7 mouse cellular contexts compared by ENCODE assay signal in the genomic region with DNA sequence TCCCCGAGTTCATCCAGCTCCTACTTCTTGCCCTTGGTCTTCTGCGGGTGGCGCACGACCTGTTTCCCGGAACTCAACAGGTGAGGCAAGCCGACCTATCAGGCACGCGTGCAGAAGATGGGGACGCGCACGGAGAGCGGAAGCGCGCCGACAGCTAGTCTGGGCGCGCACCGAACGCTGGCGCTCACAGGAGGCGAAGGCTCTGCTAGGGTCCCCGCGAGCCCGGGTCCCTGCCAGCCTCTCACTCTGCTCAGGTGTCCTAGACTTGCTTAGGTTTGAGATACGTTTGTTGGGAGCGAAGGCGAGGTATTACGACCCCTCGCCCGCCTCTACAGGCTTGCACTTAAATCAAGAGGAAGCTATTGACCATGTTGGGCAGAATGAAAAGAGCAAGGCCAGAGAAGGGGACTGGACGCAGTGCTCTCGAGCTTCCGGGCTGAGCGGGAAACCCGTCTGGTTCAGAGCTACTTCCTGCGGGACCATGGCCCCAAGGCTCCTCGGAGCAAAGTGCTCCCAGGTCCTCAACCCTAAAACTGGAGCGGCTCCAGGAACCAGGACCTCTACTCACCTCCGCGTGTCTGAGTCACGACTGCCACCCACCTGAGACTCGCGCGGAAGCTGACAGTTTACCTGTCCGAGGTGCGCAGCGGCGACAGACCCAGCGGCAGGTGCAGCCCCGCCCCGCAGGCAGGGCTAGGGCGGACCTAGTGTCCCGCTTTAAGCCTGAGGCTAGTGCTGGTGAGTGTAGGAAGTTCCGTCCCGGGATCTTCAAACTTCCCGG. TPM values are rescaled to one million over a fixed set of nuclear protein-coding genes. Genes with fewer than 3 reads are reported as not detected.
DNase-seq lines count a peak whose midpoint lies in the region; ATAC-seq and TF ChIP-seq lines count a peak whose summit lies in the region.

A gene (minus strand): TSS at position 662 of the 781 bp plus-strand sequence.

- H3K79me3 ChIP-seq in C2C12 (ENCODE audit: low read depth), result no peaks in the 10 kb centered on the region

- H3K4me2 ChIP-seq in embryonic facial prominence, embryonic 15.5 days (replicated peaks), result peak within 1 kb of the TSS; percentile 71
- peak within 1 kb of the TSS; percentile 88 for H3K4me2 ChIP-seq in liver, embryonic 11.5 days
- peak within 1 kb of the TSS; percentile 76 for H3K4me2 ChIP-seq in midbrain, postnatal 0 days (ENCODE audit: low read depth, low read length, poor library complexity, severe bottlenecking)

- no peaks in the 10 kb centered on the region for H3K79me2 ChIP-seq in C2C12 (ENCODE audit: control insufficient read depth, insufficient read depth)

- TF ChIP-seq CTCF in C2C12 (IDR thresholded peaks at IDR 0.05; ENCODE audit: control insufficient read depth, insufficient read depth, insufficient read length), result no peak
- TF ChIP-seq CTCF in midbrain, postnatal 0 days (IDR thresholded peaks at IDR 0.05), result no peak

- H3K9ac ChIP-seq in embryonic facial prominence, embryonic 15.5 days, result 0 out of 2 replicates have a peak within 1 kb of the TSS, but pooled peaks have one; percentile 4
- H3K9ac ChIP-seq in liver, embryonic 11.5 days (ENCODE audit: low read depth, low read length), result peak within 1 kb of the TSS; percentile 66
- H3K9ac ChIP-seq in midbrain, postnatal 0 days (replicated peaks; ENCODE audit: low read length, poor library complexity, severe bottlenecking), result peak within 1 kb of the TSS; percentile 46

- H3K4me3 ChIP-seq in C2C12 (ENCODE audit: insufficient read depth, poor library complexity, severe bottlenecking), result no peak within 1 kb of the TSS
- H3K4me3 ChIP-seq in embryonic facial prominence, embryonic 15.5 days (replicated peaks), result peak within 1 kb of the TSS; percentile 42
- H3K4me3 ChIP-seq in liver, embryonic 11.5 days (ENCODE audit: low read depth, low read length), result peak within 1 kb of the TSS; percentile 50
- peak within 1 kb of the TSS; percentile 45 for H3K4me3 ChIP-seq in midbrain, postnatal 0 days (ENCODE audit: low read depth, low read length)

- H3K36me3 ChIP-seq in C2C12 (ENCODE audit: control insufficient read depth, insufficient read depth), result no peaks in the 10 kb centered on the region
- H3K36me3 ChIP-seq in embryonic facial prominence, embryonic 15.5 days, result no peaks in the 10 kb centered on the region
- H3K36me3 ChIP-seq in liver, embryonic 11.5 days (ENCODE audit: control insufficient read depth, insufficient read depth, low read length), result no peaks in the 10 kb centered on the region
- H3K36me3 ChIP-seq in midbrain, postnatal 0 days (ENCODE audit: insufficient read depth, low read length), result no peaks in the 10 kb centered on the region

- peak; percentile 81 for DNase-seq in CD4-positive, CD25-positive, alpha-beta regulatory T cell, adult 2 months (ENCODE audit: low read depth, low spot score)
- DNase-seq in induced T-regulatory cell, adult 2 months (ENCODE audit: low read depth), result peak; percentile 82
- DNase-seq in liver, embryonic 11.5 days (ENCODE audit: low spot score), result peak; percentile 69
- peak; percentile 64 for DNase-seq in midbrain, postnatal 0 days (ENCODE audit: low spot score)
- DNase-seq in thymus, postnatal 0 days (ENCODE audit: low spot score), result peak; percentile 74

- no peak within 1 kb of the TSS for H3ac ChIP-seq in C2C12 (ENCODE audit: control insufficient read depth, insufficient read length, low read depth)

- WGBS in embryonic facial prominence, embryonic 15.5 days, result 1% methylated on average over 56 of the region's 56 CpGs
- WGBS in liver, embryonic 11.5 days, result 2% methylated on average over 56 of the region's 56 CpGs
- WGBS in midbrain, postnatal 0 days, result 1% methylated on average over 56 of the region's 56 CpGs

- no peaks in the 10 kb centered on the region for H3K9me3 ChIP-seq in embryonic facial prominence, embryonic 15.5 days (replicated peaks)
- no peaks in the 10 kb centered on the region for H3K9me3 ChIP-seq in liver, embryonic 11.5 days (ENCODE audit: control insufficient read depth, low read length)
- no peaks in the 10 kb centered on the region for H3K9me3 ChIP-seq in midbrain, postnatal 0 days (ENCODE audit: low read length)

- H3K4me1 ChIP-seq in embryonic facial prominence, embryonic 15.5 days, result peaks cover 18% of the 10 kb centered on the region
- peaks cover 34% of the 10 kb centered on the region for H3K4me1 ChIP-seq in liver, embryonic 11.5 days (replicated peaks; ENCODE audit: control insufficient read depth, insufficient read depth, low read length)
- H3K4me1 ChIP-seq in midbrain, postnatal 0 days (ENCODE audit: insufficient read depth, low read length), result no peaks in the 10 kb centered on the region

- peaks cover 19% of the 10 kb centered on the region for H3K27me3 ChIP-seq in C2C12 (ENCODE audit: control insufficient read depth, insufficient read depth, insufficient read length)
- peaks cover 34% of the 10 kb centered on the region for H3K27me3 ChIP-seq in embryonic facial prominence, embryonic 15.5 days
- peaks cover 10% of the 10 kb centered on the region; the same call in 1 of the 2 replicates for H3K27me3 ChIP-seq in liver, embryonic 11.5 days (replicated peaks; ENCODE audit: control insufficient read depth, insufficient read depth, low read length)
- peaks cover 28% of the 10 kb centered on the region for H3K27me3 ChIP-seq in midbrain, postnatal 0 days (ENCODE audit: insufficient read depth, low read length)

- no peak within 1 kb of the TSS for H3K27ac ChIP-seq in embryonic facial prominence, embryonic 15.5 days (replicated peaks)
- H3K27ac ChIP-seq in liver, embryonic 11.5 days (ENCODE audit: low read depth, low read length), result no peak within 1 kb of the TSS
- no peak within 1 kb of the TSS for H3K27ac ChIP-seq in midbrain, postnatal 0 days (ENCODE audit: low read depth, low read length)

- no peak for ATAC-seq in embryonic facial prominence, embryonic 15.5 days (ENCODE audit: insufficient number of reproducible peaks, low FRiP score, low TSS enrichment, low read depth)
- ATAC-seq in liver, embryonic 11.5 days (replicated peaks; ENCODE audit: low FRiP score), result no peak
- peak; percentile 62; the same call in 1 of the 2 replicates for ATAC-seq in midbrain, postnatal 0 days (ENCODE audit: low FRiP score)

TF ChIP-seq in C2C12, 6 proteins besides CTCF, POLR2A, EP300 and RAD21:
- TF ChIP-seq USF1 (IDR thresholded peaks at IDR 0.05; ENCODE audit: low read depth) (no peak), CEBPB (IDR thresholded peaks at IDR 0.05; ENCODE audit: low read depth) (no peak), MYOG (IDR thresholded peaks at IDR 0.05; ENCODE audit: control insufficient read depth, extremely low read depth, insufficient read length) (no peak), FOSL1 (IDR thresholded peaks at IDR 0.05; ENCODE audit: insufficient read depth, low read length, poor library complexity, severe bottlenecking) (no peak), MAX (IDR thresholded peaks at IDR 0.05) (no peak), MYOD1 (IDR thresholded peaks at IDR 0.05; ENCODE audit: control insufficient read depth, insufficient read length, low read depth) (no peak)
TF ChIP-seq in C2C12: peak in this region for 0.

RNA-seq across cellular contexts. Expression of the gene that starts here (rescaled TPM):
- 13.9 TPM for polyA plus RNA-seq in C2C12 (2012; fragmentation: generic; extraction: Trizol)
- polyA plus RNA-seq in embryonic facial prominence, embryonic 15.5 days (2015; fragmentation: Nextera tagmentation; extraction: Ambion mirVana), result 6.1 and 6.8 TPM in 2 replicates
- polyA plus RNA-seq in liver, embryonic 11.5 days (2014; fragmentation: Nextera tagmentation; extraction: Ambion mirVana), result 21.4 and 23.5 TPM in 2 replicates
- 1.1 and 3.9 TPM in 2 replicates for total RNA-seq in midbrain, postnatal 0 days (2014; rRNA removed)
- polyA plus RNA-seq in midbrain, postnatal 0 days (2015; fragmentation: Nextera tagmentation; extraction: Ambion mirVana), result 1.8 and 2.0 TPM in 2 replicates
- 45.9 and 51.9 TPM in 2 replicates for polyA plus RNA-seq in thymus, postnatal 0 days (2015; fragmentation: Nextera tagmentation; extraction: Ambion mirVana)

Comparison
In these comparisons a context has a peak if more than half of its experiments do, and no peak if none do; other contexts are left out.
1. H3K9ac ChIP-seq: peak in every context shown above with its lines; median percentile 66 in liver, embryonic 11.5 days; 46 in midbrain, postnatal 0 days; 4 in embryonic facial prominence, embryonic 15.5 days.